ENCODE assay signal across 8 mouse cellular contexts in the genomic region with DNA sequence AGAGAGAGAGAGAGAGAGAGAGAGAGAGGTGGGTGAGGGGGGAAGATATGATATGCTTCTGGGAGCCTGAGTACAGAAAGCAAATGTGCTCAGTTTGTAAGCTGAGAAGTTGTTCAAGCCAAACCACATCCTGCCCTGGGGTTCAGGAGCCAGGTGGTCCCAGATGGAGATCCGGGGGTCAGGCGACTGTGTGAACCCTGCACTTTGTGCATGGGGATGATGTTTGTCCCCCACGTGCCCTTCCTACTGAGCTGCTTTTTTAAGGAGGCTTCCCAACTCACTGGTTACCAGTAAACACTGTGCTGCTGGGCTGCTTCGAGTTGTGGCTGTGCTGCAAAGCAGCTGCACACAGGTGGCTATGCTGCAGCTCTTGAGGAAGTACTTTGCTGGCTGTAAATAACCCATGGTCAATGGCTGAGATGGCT.
DNase-seq lines count a peak whose midpoint lies in the region; ATAC-seq lines count a peak whose summit lies in the region.

No protein-coding gene starts in this region.

- H3K9me3 ChIP-seq in heart, embryonic 13.5 days, result no peaks in the 10 kb centered on the region
- H3K9me3 ChIP-seq in limb, embryonic 10.5 days (replicated peaks), result no peaks in the 10 kb centered on the region

- H3K27me3 ChIP-seq in heart, embryonic 13.5 days (replicated peaks), result no peaks in the 10 kb centered on the region
- H3K27me3 ChIP-seq in limb, embryonic 10.5 days (ENCODE audit: low read depth, poor library complexity, severe bottlenecking), result peaks cover 88% of the 10 kb centered on the region

- peaks cover 8% of the 10 kb centered on the region; the same call in 1 of the 2 replicates for H3K4me1 ChIP-seq in heart, embryonic 13.5 days
- H3K4me1 ChIP-seq in limb, embryonic 10.5 days, result peaks cover 13% of the 10 kb centered on the region

- peak; percentile 12 for DNase-seq in lung, postnatal 10 days
- no peak for DNase-seq in lung, adult 18-20 months
- DNase-seq in limb, embryonic 10.5 days (ENCODE audit: low spot score), result peak; percentile 33
- peak; percentile 80 for DNase-seq in thymus, postnatal 14 days
- DNase-seq in Muller cell, postnatal 12 days (ENCODE audit: inconsistent ontology term), result no peak
- DNase-seq in urinary bladder, adult 18-20 months (ENCODE audit: low spot score in 2 of 2), result no peak

- H3K9ac ChIP-seq in heart, embryonic 13.5 days, result no peak overlapping the region

- no peak for ATAC-seq in heart, embryonic 13.5 days (ENCODE audit: extremely low read depth, insufficient number of reproducible peaks, low FRiP score, low TSS enrichment)
- no peak for ATAC-seq in frontal cortex, adult (ENCODE audit: low TSS enrichment)

- H3K4me3 ChIP-seq in heart, embryonic 13.5 days, result no peak overlapping the region
- no peak overlapping the region for H3K4me3 ChIP-seq in limb, embryonic 10.5 days

- 10% methylated on average over 4 of the region's 4 CpGs for WGBS in heart, embryonic 13.5 days
- WGBS in limb, embryonic 10.5 days, result 13% methylated on average over 4 of the region's 4 CpGs

- no peaks in the 10 kb centered on the region for H3K36me3 ChIP-seq in heart, embryonic 13.5 days
- H3K36me3 ChIP-seq in limb, embryonic 10.5 days, result no peaks in the 10 kb centered on the region

- peak overlapping the region; percentile 35 for H3K4me2 ChIP-seq in heart, embryonic 13.5 days

- no peak overlapping the region for H3K27ac ChIP-seq in heart, embryonic 13.5 days (replicated peaks)
- peak overlapping the region; percentile 36; the same call in 1 of the 2 replicates for H3K27ac ChIP-seq in limb, embryonic 10.5 days

Comparison
In these comparisons a context has a peak if more than half of its experiments do, and no peak if none do; other contexts are left out.
1. DNase-seq: peak in lung, postnatal 10 days (single experiment), limb, embryonic 10.5 days (single experiment) and thymus, postnatal 14 days (single experiment); none in lung, adult 18-20 months (0 of 2), Muller cell, postnatal 12 days (single experiment) and urinary bladder, adult 18-20 months (0 of 2).